Mouse (Mus musculus) layer of hippocampus, adult 2 months (tissue): Measurements from ENCODE around the gene Arhgef28. TPM values are rescaled to one million over a fixed set of nuclear protein-coding genes. Genes with fewer than 3 reads are reported as not detected.

Source experiments
- DNase-seq, 2 experiments: peaks; one replicate each; pipeline ENCODE4 v3.0.0; 2022; ENCODE audit warnings: low spot score in 2 of 2
- H3K27ac ChIP-seq: fragments of 200-600 bp; 2 replicates; pipeline ENCODE4 v1.8.1; 2022
- H3K4me3 ChIP-seq: fragments of 200-600 bp; 2 replicates; pipeline ENCODE4 v1.8.1; 2022; ENCODE audit warnings: mild to moderate bottlenecking
- CTCF ChIP-seq: fragments of 200-600 bp; conservative IDR thresholded peaks from 2 replicates; pipeline ENCODE4 v1.8.1; 2022; ENCODE audit warnings: antibody characterized with exemption, mild to moderate bottlenecking, moderate library complexity
- total RNA-seq, 2 experiments: library from RNA; stranded (reverse); gene quantifications; 2 replicates each; pipeline ENCODE4 v1.2.3; 2021

Arhgef28 gene
- total RNA-seq, 2 experiments from 2014 or later = 103 to 110 TPM

- Histone ChIP-seq H3K27ac (no peak overlapping the region), H3K4me3 (no peak overlapping the region)
- no peak for DNase-seq
- no peak for TF ChIP-seq CTCF
Observed at GRCm38 (mm10) chr13:97941909-97942680, 264.1 kb downstream of the Arhgef28 start.

GRCm38 (mm10) chr13:97941099-97941498 lies 265.1 kb downstream of the Arhgef28 start:
- no peak for DNase-seq
- Histone ChIP-seq H3K4me3 (no peak overlapping the region), H3K27ac (no peak overlapping the region)
- TF ChIP-seq CTCF = no peak

GRCm38 (mm10) chr13:97939433-97940160 lies 266.6 kb downstream of the Arhgef28 start:
- TF ChIP-seq CTCF = peak; percentile 50
- no peak for DNase-seq
- Histone ChIP-seq H3K4me3 (no peak overlapping the region), H3K27ac (no peak overlapping the region)

GRCm38 (mm10) chr13:97938596-97939297 lies 267.5 kb downstream of the Arhgef28 start:
- H3K4me3 ChIP-seq = no peak overlapping the region

GRCm38 (mm10) chr13:97937919-97938318 lies 268.3 kb downstream of the Arhgef28 start:
- DNase-seq = peak; percentile 58 to 79
- TF ChIP-seq CTCF = peak; percentile 93
- Histone ChIP-seq H3K4me3 (no peak overlapping the region), H3K27ac (peak overlapping the region; percentile 32; the same call in 1 of the 2 replicates)

More at GRCm38 (mm10) chr13:97938596-97939297, 267.5 kb downstream of the Arhgef28 start:
- H3K27ac ChIP-seq = no peak overlapping the region
- TF ChIP-seq CTCF = peak; percentile 96
- DNase-seq = peak; percentile 83 to 96

- no peak for TF ChIP-seq CTCF
- Histone ChIP-seq H3K27ac (peak overlapping the region; percentile 32; the same call in 1 of the 2 replicates), H3K4me3 (no peak overlapping the region)
- no peak for DNase-seq
Observed at GRCm38 (mm10) chr13:97928135-97928497, 278.1 kb downstream of the Arhgef28 start.

GRCm38 (mm10) chr13:97927376-97928134 lies 278.7 kb downstream of the Arhgef28 start:
- no peak for DNase-seq
- Histone ChIP-seq H3K27ac (peak overlapping the region; percentile 32; the same call in 1 of the 2 replicates), H3K4me3 (no peak overlapping the region)
- no peak for TF ChIP-seq CTCF

- H3K4me3 ChIP-seq = no peak overlapping the region
- no peak overlapping the region for H3K27ac ChIP-seq
- no peak for TF ChIP-seq CTCF
- DNase-seq = no peak
Observed at GRCm38 (mm10) chr13:97926371-97926770, 279.9 kb downstream of the Arhgef28 start.

- Histone ChIP-seq H3K4me3 (no peak overlapping the region), H3K27ac (peak overlapping the region; percentile 82)
- peak; percentile 72 to 74 for DNase-seq
- no peak for TF ChIP-seq CTCF
Observed at GRCm38 (mm10) chr13:97923009-97923408, 283.2 kb downstream of the Arhgef28 start.

- no peak for DNase-seq
- TF ChIP-seq CTCF = no peak
- Histone ChIP-seq H3K27ac (peak overlapping the region; percentile 72), H3K4me3 (no peak overlapping the region)
Observed at GRCm38 (mm10) chr13:97919590-97919989, 286.6 kb downstream of the Arhgef28 start.

GRCm38 (mm10) chr13:97918117-97918900 lies 287.9 kb downstream of the Arhgef28 start:
- Histone ChIP-seq H3K4me3 (no peak overlapping the region), H3K27ac (peak overlapping the region; percentile 72)
- TF ChIP-seq CTCF = no peak
- peak in 1 of 2 experiments; percentile 27 for DNase-seq
